Mouse (Mus musculus) intestine, embryonic 16.5 days (tissue): ENCODE measurements around the gene Tmem205. TPM values are rescaled to one million over a fixed set of nuclear protein-coding genes. Genes with fewer than 3 reads are reported as not detected.
A peak's percentile ranks its signal among the peaks of the same experiment; 100 is the strongest.

ENCODE experiments used
- ATAC-seq: fragments of 200-750 bp; cut with Nextera tagmentation; 2 replicates; pipeline ENCODE4 v1.8.0; 2017; ENCODE audit warnings: moderate TSS enrichment, moderate library complexity
- H3K27ac ChIP-seq: fragments of 300-500 bp; sonication (generic); 2 replicates; pipeline ENCODE4 v1.5.1; 2014; ENCODE audit warnings: mild to moderate bottlenecking, low read length
- H3K27me3 ChIP-seq: fragments of 300-500 bp; sonication (generic); replicated peaks from 2 replicates; pipeline ENCODE4 v1.6.1; 2014; ENCODE audit warnings: low read length, control low read depth, mixed read lengths; ENCODE audit not compliant: control insufficient read depth, insufficient read depth
- H3K36me3 ChIP-seq: fragments of 300-500 bp; sonication (generic); 2 replicates; pipeline ENCODE4 v1.6.1; 2014; ENCODE audit warnings: low read length, control low read depth; ENCODE audit not compliant: control insufficient read depth, insufficient read depth
- H3K4me1 ChIP-seq: fragments of 300-500 bp; sonication (generic); 2 replicates; pipeline ENCODE4 v1.6.1; 2014; ENCODE audit warnings: low read length, control low read depth, mixed read lengths; ENCODE audit not compliant: control insufficient read depth, insufficient read depth
- H3K4me2 ChIP-seq: fragments of 300-500 bp; sonication (generic); 2 replicates; pipeline ENCODE4 v1.6.1; 2014; ENCODE audit warnings: low read depth, low read length, control low read depth
- H3K4me3 ChIP-seq: fragments of 300-500 bp; sonication (generic); 2 replicates; pipeline ENCODE4 v1.5.1; 2014; ENCODE audit warnings: mild to moderate bottlenecking, low read length
- H3K9ac ChIP-seq: fragments of 300-500 bp; sonication (generic); 2 replicates; pipeline ENCODE4 v1.6.1; 2014; ENCODE audit warnings: low read depth, low read length
- H3K9me3 ChIP-seq: fragments of 300-500 bp; sonication (generic); 2 replicates; pipeline ENCODE4 v1.6.1; 2016; ENCODE audit warnings: low read length, control low read depth; ENCODE audit not compliant: control insufficient read depth
- WGBS: fragments of 180-500 bp; shearing (Covaris S2); extraction: QIAGEN DNeasy Blood & Tissue Kit; methylation state at CpG from one replicate; pipeline ENCODE4 v1.1.7; 2014; 5-methylcytosine and 5-hydroxymethylcytosine counted together
- polyA plus RNA-seq: library from polyadenylated mRNA; unstranded; fragments of >200 nt; fragmentation: Nextera tagmentation; extraction: Ambion mirVana; gene quantifications from 2 replicates; pipeline ENCODE4 v1.2.1, GENCODE M21; 2015

The Tmem205 gene
- polyA plus RNA-seq, 1 experiment from 2014 or later, result 97.0 TPM

GRCm38 (mm10) chr9:21960135-21960534 is 32.8 kb upstream of the Tmem205 start:
- H3K27ac ChIP-seq, result no peak overlapping the region
- H3K4me3 ChIP-seq, result no peak overlapping the region
- no peak overlapping the region for H3K4me2 ChIP-seq

GRCm38 (mm10) chr9:21959244-21959643 is 31.9 kb upstream of the Tmem205 start:
- peaks cover 29% of the 10 kb centered on the region for H3K27me3 ChIP-seq
- 92% methylated on average over 7 of the region's 7 CpGs for WGBS
- H3K4me1 ChIP-seq, result peaks cover 29% of the 10 kb centered on the region
- H3K4me2 ChIP-seq, result no peak overlapping the region
- no peak for ATAC-seq
- no peaks in the 10 kb centered on the region for H3K9me3 ChIP-seq
- no peak overlapping the region for H3K9ac ChIP-seq
- no peak overlapping the region for H3K27ac ChIP-seq
- no peak overlapping the region for H3K4me3 ChIP-seq
- no peaks in the 10 kb centered on the region for H3K36me3 ChIP-seq

More at GRCm38 (mm10) chr9:21960135-21960534, 32.8 kb upstream of the Tmem205 start:
- 55% methylated on average over 9 of the region's 9 CpGs for WGBS
- Histone ChIP-seq H3K27me3 (peaks cover 29% of the 10 kb centered on the region), H3K36me3 (no peaks in the 10 kb centered on the region), H3K9me3 (no peaks in the 10 kb centered on the region), H3K9ac (no peak overlapping the region), H3K4me1 (peaks cover 29% of the 10 kb centered on the region)
- no peak for ATAC-seq

DNA sequence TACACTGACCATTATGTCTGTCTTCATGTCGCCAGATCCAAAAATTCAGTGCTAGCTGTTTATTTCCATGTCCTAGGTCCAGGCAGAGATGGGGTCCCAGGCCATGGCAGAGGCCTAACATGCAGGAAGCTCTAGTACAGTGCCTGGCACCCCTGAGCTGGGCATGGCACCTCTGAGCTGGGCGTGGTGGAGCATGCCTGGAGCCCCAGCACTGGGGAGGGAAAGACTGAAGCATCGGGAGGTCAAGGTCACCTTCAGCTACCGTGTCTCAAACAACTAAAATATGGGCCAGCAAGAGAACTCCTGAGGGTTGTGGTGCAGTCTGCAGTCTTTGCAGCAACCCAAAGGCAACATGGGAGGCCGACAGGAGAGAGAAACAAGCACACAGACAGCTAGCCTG is 31.0 kb upstream of the Tmem205 start:
- no peak overlapping the region for H3K4me3 ChIP-seq
- no peaks in the 10 kb centered on the region for H3K9me3 ChIP-seq
- H3K27me3 ChIP-seq, result peaks cover 28% of the 10 kb centered on the region
- H3K4me1 ChIP-seq, result peaks cover 27% of the 10 kb centered on the region
- H3K9ac ChIP-seq, result no peak overlapping the region
- WGBS, result 83% methylated on average over 5 of the region's 5 CpGs
- no peak overlapping the region for H3K27ac ChIP-seq
- no peak for ATAC-seq
- H3K4me2 ChIP-seq, result no peak overlapping the region
- no peaks in the 10 kb centered on the region for H3K36me3 ChIP-seq

GRCm38 (mm10) chr9:21955570-21956281 is 28.4 kb upstream of the Tmem205 start, which contains the start of gene Swsap1:
Gene Swsap1 (plus strand): TSS chr9:21955755.
- peaks cover 6% of the 10 kb centered on the region; the same call in 1 of the 2 replicates for H3K4me1 ChIP-seq
- ATAC-seq, result peak; percentile 99
- no peaks in the 10 kb centered on the region for H3K36me3 ChIP-seq
- peak within 1 kb of the TSS; percentile 94 for H3K27ac ChIP-seq
- H3K4me3 ChIP-seq, result peak within 1 kb of the TSS; percentile 78
- no peaks in the 10 kb centered on the region for H3K9me3 ChIP-seq
- WGBS, result under 1% methylated on average over 54 of the region's 54 CpGs
- H3K4me2 ChIP-seq, result peak within 1 kb of the TSS; percentile 75
- peak within 1 kb of the TSS; percentile 91 for H3K9ac ChIP-seq
- H3K27me3 ChIP-seq, result peaks cover 14% of the 10 kb centered on the region

GRCm38 (mm10) chr9:21955225-21955569 is 27.8 kb upstream of the Tmem205 start:
- Histone ChIP-seq H3K9me3 (no peaks in the 10 kb centered on the region), H3K4me3 (peak overlapping the region; percentile 78), H3K27me3 (peaks cover 8% of the 10 kb centered on the region), H3K27ac (peak overlapping the region; percentile 94), H3K4me2 (peak overlapping the region; percentile 68), H3K36me3 (no peaks in the 10 kb centered on the region), H3K4me1 (peaks cover 6% of the 10 kb centered on the region; the same call in 1 of the 2 replicates), H3K9ac (peak overlapping the region; percentile 91)
- WGBS, result 1% methylated on average over 18 of the region's 18 CpGs
- ATAC-seq, result peak; percentile 63

GRCm38 (mm10) chr9:21954635-21955034 is 27.3 kb upstream of the Tmem205 start:
- Histone ChIP-seq H3K9me3 (no peaks in the 10 kb centered on the region), H3K27me3 (peaks cover 6% of the 10 kb centered on the region; the same call in 1 of the 2 replicates), H3K4me2 (peak overlapping the region; percentile 68; the same call in 1 of the 2 replicates), H3K36me3 (no peaks in the 10 kb centered on the region), H3K9ac (0 out of 2 replicates have a peak overlapping the region, but pooled peaks have one; percentile 91), H3K27ac (no peak overlapping the region), H3K4me3 (no peak overlapping the region), H3K4me1 (peaks cover 5% of the 10 kb centered on the region; the same call in 1 of the 2 replicates)
- 76% methylated on average over 3 of the region's 3 CpGs for WGBS
- ATAC-seq, result no peak

DNA sequence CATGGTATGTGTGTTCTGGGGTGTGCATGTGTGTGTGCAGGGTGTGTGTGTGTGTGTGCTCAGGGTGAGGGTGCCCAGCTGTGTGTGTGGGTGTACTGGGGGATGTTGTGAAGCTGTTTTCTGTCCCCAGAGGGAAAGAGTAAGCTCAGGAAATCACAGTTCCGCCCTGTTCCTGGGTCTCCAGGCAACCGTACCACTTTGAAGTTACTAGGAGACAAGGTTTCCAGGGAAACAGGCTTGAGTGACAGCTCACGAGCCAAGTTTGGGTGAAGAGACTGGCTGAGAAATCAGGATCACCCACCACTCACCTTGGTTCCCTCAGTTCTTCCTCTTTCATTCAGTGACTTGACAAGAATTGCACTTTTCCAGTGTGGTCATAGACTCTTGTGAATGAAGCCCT is 26.2 kb upstream of the Tmem205 start:
- Histone ChIP-seq H3K36me3 (no peaks in the 10 kb centered on the region), H3K4me1 (peaks cover 4% of the 10 kb centered on the region; the same call in 1 of the 2 replicates), H3K4me3 (no peak overlapping the region), H3K9me3 (no peaks in the 10 kb centered on the region), H3K27me3 (0 out of 2 replicates have a peak, but pooled peaks cover 2% of the 10 kb centered on the region), H3K4me2 (no peak overlapping the region), H3K27ac (no peak overlapping the region), H3K9ac (no peak overlapping the region)
- 20% methylated on average over 3 of the region's 3 CpGs for WGBS
- no peak for ATAC-seq

GRCm38 (mm10) chr9:21951977-21952376 is 24.6 kb upstream of the Tmem205 start:
- no peak overlapping the region for H3K9ac ChIP-seq
- H3K36me3 ChIP-seq, result no peaks in the 10 kb centered on the region
- H3K27ac ChIP-seq, result no peak overlapping the region
- H3K9me3 ChIP-seq, result no peaks in the 10 kb centered on the region
- no peak for ATAC-seq
- no peak overlapping the region for H3K4me3 ChIP-seq
- H3K4me1 ChIP-seq, result peaks cover 4% of the 10 kb centered on the region; the same call in 1 of the 2 replicates
- H3K4me2 ChIP-seq, result no peak overlapping the region
- WGBS, result 73% methylated on average over 3 of the region's 3 CpGs
- peaks cover 6% of the 10 kb centered on the region; the same call in 1 of the 2 replicates for H3K27me3 ChIP-seq

DNA sequence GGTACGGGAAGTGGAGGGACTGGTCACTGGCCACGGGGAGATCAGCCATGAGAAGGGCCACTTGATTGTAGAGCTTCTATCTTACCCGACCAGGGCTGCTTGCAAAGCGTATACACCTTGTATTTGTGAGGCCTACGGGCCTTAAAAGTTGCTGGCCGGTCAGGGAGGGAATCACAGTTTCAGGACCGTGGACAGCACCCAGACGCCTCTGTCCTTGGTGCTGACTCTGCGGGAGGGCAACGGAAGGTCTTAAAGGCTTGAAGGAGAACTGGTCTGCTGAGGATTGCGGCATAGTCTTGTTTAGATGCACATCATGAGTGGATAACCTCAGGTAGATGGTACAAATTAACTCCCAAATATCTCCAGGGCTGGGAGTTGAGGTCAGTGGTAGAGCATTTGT is 23.0 kb upstream of the Tmem205 start:
- no peaks in the 10 kb centered on the region for H3K9me3 ChIP-seq

More for the DNA sequence above, 23.0 kb upstream of the Tmem205 start:
- H3K27ac ChIP-seq, result no peak overlapping the region
- H3K4me1 ChIP-seq, result no peaks in the 10 kb centered on the region
- H3K36me3 ChIP-seq, result no peaks in the 10 kb centered on the region
- no peak overlapping the region for H3K4me3 ChIP-seq
- no peak for ATAC-seq
- peaks cover 6% of the 10 kb centered on the region; the same call in 1 of the 2 replicates for H3K27me3 ChIP-seq
- H3K4me2 ChIP-seq, result no peak overlapping the region
- H3K9ac ChIP-seq, result no peak overlapping the region
- WGBS, result 13% methylated on average over 11 of the region's 11 CpGs
